Mouse (Mus musculus) stomach, postnatal 0 days (tissue): ENCODE data around the gene 4933425L06Rik. TPM values are rescaled to one million over a fixed set of nuclear protein-coding genes. Genes with fewer than 3 reads are reported as not detected.

Experiments
- ATAC-seq: fragments of 200-750 bp; cut with Nextera tagmentation; 2 replicates; pipeline ENCODE4 v1.8.0; 2017; ENCODE audit not compliant: low FRiP score, low TSS enrichment
- DNase-seq: peaks from one replicate; pipeline ENCODE4 v3.0.0-alpha.2; 2016; ENCODE audit warnings: low spot score
- H3K27ac ChIP-seq: fragments of 300-500 bp; sonication (generic); replicated peaks from 2 replicates; pipeline ENCODE4 v1.5.1; 2014; ENCODE audit warnings: mild to moderate bottlenecking, control low read depth
- H3K27me3 ChIP-seq: fragments of 300-500 bp; sonication (generic); 2 replicates; pipeline ENCODE4 v1.6.1; 2014; ENCODE audit warnings: low read length; ENCODE audit not compliant: control insufficient read depth, insufficient read depth
- H3K36me3 ChIP-seq: fragments of 300-500 bp; sonication (generic); 2 replicates; pipeline ENCODE4 v1.6.1; 2014; ENCODE audit warnings: low read length, mixed read lengths; ENCODE audit not compliant: control insufficient read depth, insufficient read depth
- H3K4me1 ChIP-seq: fragments of 300-500 bp; sonication (generic); replicated peaks from 2 replicates; pipeline ENCODE4 v1.6.1; 2014; ENCODE audit warnings: antibody characterized with exemption; ENCODE audit not compliant: control insufficient read depth, insufficient read depth
- H3K4me2 ChIP-seq: fragments of 300-500 bp; sonication (generic); replicated peaks from 2 replicates; pipeline ENCODE4 v1.6.1; 2014; ENCODE audit warnings: low read depth, mild to moderate bottlenecking, control low read depth, moderate library complexity
- H3K4me3 ChIP-seq: fragments of 300-500 bp; sonication (generic); 2 replicates; pipeline ENCODE4 v1.5.1; 2014; ENCODE audit warnings: low read depth, low read length, control low read depth
- H3K9ac ChIP-seq: fragments of 300-500 bp; sonication (generic); 2 replicates; pipeline ENCODE4 v1.6.1; 2014; ENCODE audit warnings: mild to moderate bottlenecking, low read length, control low read depth, mixed read lengths
- H3K9me3 ChIP-seq: fragments of 300-500 bp; sonication (generic); 2 replicates; pipeline ENCODE4 v1.6.1; 2016; ENCODE audit warnings: low read length; ENCODE audit not compliant: control insufficient read depth
- CTCF ChIP-seq: IDR thresholded peaks from 2 replicates; pipeline ENCODE4 v1.5.1; 2016; ENCODE audit warnings: antibody characterized with exemption, low read depth, mild to moderate bottlenecking, moderate library complexity
- EP300 ChIP-seq: optimal IDR thresholded peaks from 2 replicates; pipeline ENCODE3; 2016; ENCODE audit warnings: antibody characterized with exemption
- WGBS: fragments of 180-500 bp; shearing (Covaris S2); extraction: QIAGEN DNeasy Blood & Tissue Kit; methylation state at CpG from one replicate; pipeline ENCODE4 v1.1.7; 2014; 5-methylcytosine and 5-hydroxymethylcytosine counted together
- polyA plus RNA-seq: library from polyadenylated mRNA; unstranded; fragments of >200 nt; fragmentation: Nextera tagmentation; extraction: Ambion mirVana; gene quantifications from 2 replicates; pipeline ENCODE4 v1.2.1, GENCODE M21; 2015

4933425L06Rik gene
- polyA plus RNA-seq, 1 experiment from 2014 or later = not detected

GRCm38 (mm10) chr13:105139881-105140280 is 58.0 kb downstream of the 4933425L06Rik start:
- no peaks in the 10 kb centered on the region for H3K36me3 ChIP-seq
- H3K27me3 ChIP-seq = no peaks in the 10 kb centered on the region
- WGBS = 38% methylated on average over 4 of the region's 4 CpGs

GRCm38 (mm10) chr13:105146827-105147226 is 64.9 kb downstream of the 4933425L06Rik start:
- Histone ChIP-seq H3K4me3 (no peak overlapping the region), H3K36me3 (no peaks in the 10 kb centered on the region), H3K4me2 (no peak overlapping the region), H3K4me1 (no peaks in the 10 kb centered on the region), H3K27ac (no peak overlapping the region), H3K27me3 (no peaks in the 10 kb centered on the region), H3K9me3 (no peaks in the 10 kb centered on the region), H3K9ac (no peak overlapping the region)
- DNase-seq (no peak), ATAC-seq (no peak)
- 36% methylated on average over 1 of the region's 1 CpGs for WGBS
- TF ChIP-seq EP300 = no peak
- no peak for TF ChIP-seq CTCF

More at GRCm38 (mm10) chr13:105139881-105140280, 58.0 kb downstream of the 4933425L06Rik start:
- H3K9ac ChIP-seq = no peak overlapping the region
- H3K4me1 ChIP-seq = no peaks in the 10 kb centered on the region
- ATAC-seq (peak; percentile 95), DNase-seq (peak; percentile 28)
- no peak overlapping the region; the same call in 1 of the 2 replicates for H3K27ac ChIP-seq
- no peak overlapping the region for H3K4me2 ChIP-seq
- H3K4me3 ChIP-seq = no peak overlapping the region
- H3K9me3 ChIP-seq = no peaks in the 10 kb centered on the region
- TF ChIP-seq CTCF (no peak), EP300 (no peak)

- 80% methylated on average over 4 of the region's 4 CpGs for WGBS
- no peak overlapping the region for H3K4me3 ChIP-seq
- DNase-seq (no peak), ATAC-seq (no peak)
- no peak overlapping the region for H3K9ac ChIP-seq
- no peaks in the 10 kb centered on the region for H3K4me1 ChIP-seq
- H3K27ac ChIP-seq = no peak overlapping the region
- no peak overlapping the region for H3K4me2 ChIP-seq
- TF ChIP-seq CTCF (no peak), EP300 (no peak)
- no peaks in the 10 kb centered on the region for H3K36me3 ChIP-seq
- H3K9me3 ChIP-seq = no peaks in the 10 kb centered on the region
- no peaks in the 10 kb centered on the region for H3K27me3 ChIP-seq
These were observed 66.0 kb downstream of the 4933425L06Rik start for GRCm38 (mm10) chr13:105147795-105148418.

GRCm38 (mm10) chr13:105150006-105150405 is 68.1 kb downstream of the 4933425L06Rik start:
- H3K9ac ChIP-seq = no peak overlapping the region
- no peak for TF ChIP-seq CTCF
- no peak for TF ChIP-seq EP300
- no peaks in the 10 kb centered on the region for H3K4me1 ChIP-seq
- H3K9me3 ChIP-seq = no peaks in the 10 kb centered on the region
- ATAC-seq (no peak), DNase-seq (no peak)
- H3K4me3 ChIP-seq = no peak overlapping the region
- no peaks in the 10 kb centered on the region for H3K36me3 ChIP-seq
- H3K27ac ChIP-seq = no peak overlapping the region
- H3K27me3 ChIP-seq = no peaks in the 10 kb centered on the region
- no peak overlapping the region for H3K4me2 ChIP-seq
- WGBS = 72% methylated on average over 3 of the region's 3 CpGs

GRCm38 (mm10) chr13:105153955-105154354 is 72.0 kb downstream of the 4933425L06Rik start:
- no peak overlapping the region for H3K27ac ChIP-seq
- no peak for DNase-seq
- WGBS = 64% methylated on average over 4 of the region's 4 CpGs
- TF ChIP-seq EP300 = no peak
- peak; percentile 56 for TF ChIP-seq CTCF
- H3K9ac ChIP-seq = no peak overlapping the region
- H3K27me3 ChIP-seq = no peaks in the 10 kb centered on the region
- no peaks in the 10 kb centered on the region for H3K4me1 ChIP-seq
- no peak overlapping the region for H3K4me3 ChIP-seq
- no peak overlapping the region for H3K4me2 ChIP-seq
- no peak for ATAC-seq
- H3K36me3 ChIP-seq = no peaks in the 10 kb centered on the region
- H3K9me3 ChIP-seq = no peaks in the 10 kb centered on the region

GRCm38 (mm10) chr13:105165441-105165840 is 83.5 kb downstream of the 4933425L06Rik start:
- Histone ChIP-seq H3K4me1 (no peaks in the 10 kb centered on the region), H3K27ac (no peak overlapping the region), H3K9ac (no peak overlapping the region), H3K4me3 (no peak overlapping the region), H3K4me2 (no peak overlapping the region), H3K36me3 (no peaks in the 10 kb centered on the region), H3K27me3 (no peaks in the 10 kb centered on the region), H3K9me3 (no peaks in the 10 kb centered on the region)
- 61% methylated on average over 6 of the region's 6 CpGs for WGBS
- ATAC-seq = no peak
- no peak for TF ChIP-seq EP300
- TF ChIP-seq CTCF = no peak
- no peak for DNase-seq

Other genes with a start within 250 kb of the 4933425L06Rik start
- gene Shisal2b, start 218.2 kb upstream of the 4933425L06Rik start, polyA plus RNA-seq = not detected in 2 replicates
- 1.5 and 1.8 TPM in 2 replicates for gene Rgs7bp, start 27.2 kb upstream of the 4933425L06Rik start, polyA plus RNA-seq
- 1.2 and 1.5 TPM in 2 replicates for gene Rnf180, start 212.7 kb downstream of the 4933425L06Rik start, polyA plus RNA-seq